Mouse (Mus musculus) left cerebral cortex, adult 18-20 months (tissue): ENCODE measurements at regions not wholly inside any gene's neighbourhood (a gene's known extent, or its start where the extent isn't known, plus 50 kb on each side); places are given as distances from the start of the nearest gene placed in this dataset.

ENCODE experiments used
- DNase-seq, 2 experiments: peaks; one replicate each; pipeline ENCODE4 v3.0.0; 2021 to 2022; ENCODE audit warnings: low spot score in 2 of 2, mixed read lengths in 1 of 2

DNA sequence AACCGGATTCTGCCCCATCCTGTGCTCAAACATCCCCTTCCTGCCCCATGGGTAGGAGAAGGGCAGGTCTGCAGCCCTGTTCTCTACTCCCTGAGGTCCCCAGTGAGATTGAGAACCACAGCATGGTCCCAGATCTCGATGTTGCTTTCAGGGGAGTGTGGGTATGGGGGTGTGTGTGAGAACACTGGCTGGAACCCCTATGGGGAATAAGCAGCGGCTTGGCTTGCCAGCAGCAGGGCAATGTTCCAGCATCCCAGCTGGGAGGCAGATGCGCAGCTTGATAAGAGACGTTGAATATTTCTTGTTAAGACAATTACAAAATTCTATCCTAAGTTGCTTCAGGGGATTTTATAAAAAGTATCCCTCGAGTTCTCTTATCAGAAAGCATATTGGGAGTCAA is 53.7 kb upstream of the Dcbld2 start:
- no peak for DNase-seq
